Mouse (Mus musculus): ENCODE measurements around the gene Ubap2. TPM values are rescaled to one million over a fixed set of nuclear protein-coding genes. Genes with fewer than 3 reads are reported as not detected.
A peak's percentile ranks its signal among the peaks of the same experiment; 100 is the strongest.

Ubap2 gene
- polyA plus RNA-seq, 1 experiment from 2014 or later, result 57.0 TPM

GRCm38 (mm10) chr4:41274377-41274979 lies 466 bp downstream of the Ubap2 start:
- WGBS, result 1% methylated on average over 16 of the region's 18 CpGs
- peak overlapping the region; percentile 95 for H3K27ac ChIP-seq (ENCODE audit: low read length)
- ATAC-seq (ENCODE audit: low read depth), result peak; percentile 66

GRCm38 (mm10) chr4:41268133-41268532 lies 6.8 kb downstream of the Ubap2 start:
- Histone ChIP-seq H3K9me3 (ENCODE audit: control insufficient read depth, low read length) (no peaks in the 10 kb centered on the region), H3K36me3 (ENCODE audit: control insufficient read depth, insufficient read depth, low read length) (peaks cover 6% of the 10 kb centered on the region), H3K4me1 (replicated peaks; ENCODE audit: control insufficient read depth, insufficient read depth, low read length) (peaks cover 9% of the 10 kb centered on the region), H3K9ac (ENCODE audit: low read length) (no peak overlapping the region), H3K4me3 (ENCODE audit: low read length) (no peak overlapping the region), H3K4me2 (ENCODE audit: low read depth, low read length) (no peak overlapping the region), H3K27ac (ENCODE audit: low read length) (no peak overlapping the region), H3K27me3 (ENCODE audit: control insufficient read depth, insufficient read depth, low read depth, low read length) (no peaks in the 10 kb centered on the region)
- ATAC-seq (ENCODE audit: low read depth), result no peak

More at GRCm38 (mm10) chr4:41274377-41274979, 466 bp downstream of the Ubap2 start:
- Histone ChIP-seq H3K4me1 (replicated peaks; ENCODE audit: control insufficient read depth, insufficient read depth, low read length) (peaks cover 19% of the 10 kb centered on the region), H3K9ac (ENCODE audit: low read length) (peak overlapping the region; percentile 92), H3K4me3 (ENCODE audit: low read length) (peak overlapping the region; percentile 75), H3K36me3 (ENCODE audit: control insufficient read depth, insufficient read depth, low read length) (peaks cover 3% of the 10 kb centered on the region), H3K4me2 (ENCODE audit: low read depth, low read length) (peak overlapping the region; percentile 89), H3K27me3 (ENCODE audit: control insufficient read depth, insufficient read depth, low read depth, low read length) (no peaks in the 10 kb centered on the region), H3K9me3 (ENCODE audit: control insufficient read depth, low read length) (no peaks in the 10 kb centered on the region)

DNA sequence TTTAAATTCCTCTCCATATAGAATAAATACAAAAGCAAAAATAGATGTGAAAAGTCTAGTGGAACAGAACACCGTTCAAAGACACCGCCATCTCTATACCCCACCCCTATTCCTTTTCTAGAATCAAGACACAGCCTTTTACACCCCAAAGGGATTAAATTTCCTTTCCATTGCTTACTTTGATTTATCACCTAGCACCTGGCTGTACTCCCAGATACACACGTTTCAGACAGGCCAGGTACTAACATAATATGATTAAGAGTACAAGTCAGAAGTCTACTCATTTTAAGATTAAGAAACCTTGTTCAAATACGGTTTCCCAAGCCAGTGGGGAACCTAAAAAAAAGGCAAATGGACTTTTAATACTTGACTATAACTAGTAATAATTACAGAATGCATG lies 8.6 kb downstream of the Ubap2 start:
- Histone ChIP-seq H3K9me3 (ENCODE audit: control insufficient read depth, low read length) (no peaks in the 10 kb centered on the region), H3K4me1 (replicated peaks; ENCODE audit: control insufficient read depth, insufficient read depth, low read length) (no peaks in the 10 kb centered on the region), H3K36me3 (ENCODE audit: control insufficient read depth, insufficient read depth, low read length) (peaks cover 6% of the 10 kb centered on the region), H3K4me3 (ENCODE audit: low read length) (no peak overlapping the region), H3K27me3 (ENCODE audit: control insufficient read depth, insufficient read depth, low read depth, low read length) (no peaks in the 10 kb centered on the region), H3K4me2 (ENCODE audit: low read depth, low read length) (no peak overlapping the region), H3K27ac (ENCODE audit: low read length) (no peak overlapping the region), H3K9ac (ENCODE audit: low read length) (no peak overlapping the region)
- WGBS, result 64% methylated on average over 4 of the region's 4 CpGs
- no peak for ATAC-seq (ENCODE audit: low read depth)

DNA sequence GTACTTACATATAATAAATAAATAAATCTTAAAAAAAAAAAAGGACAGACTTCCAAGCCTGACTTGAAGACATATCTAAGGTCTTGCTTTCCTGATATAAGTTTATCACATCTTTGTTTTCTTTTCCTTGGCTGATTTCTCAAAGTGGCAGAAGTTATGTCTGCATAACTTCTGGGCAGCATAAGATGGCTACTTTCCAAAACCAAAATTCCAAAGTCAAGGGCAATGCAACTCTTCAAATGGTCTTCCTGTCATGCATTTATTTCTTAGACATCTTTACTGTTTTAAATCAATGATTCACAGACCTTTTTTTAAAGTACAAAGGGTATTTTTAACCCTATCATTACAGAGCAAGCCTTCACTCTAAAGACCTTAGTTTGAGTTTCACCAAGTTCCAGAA lies 14.3 kb downstream of the Ubap2 start:
- Histone ChIP-seq H3K9ac (ENCODE audit: low read length) (no peak overlapping the region), H3K27me3 (ENCODE audit: control insufficient read depth, insufficient read depth, low read depth, low read length) (no peaks in the 10 kb centered on the region), H3K27ac (ENCODE audit: low read length) (no peak overlapping the region), H3K4me2 (ENCODE audit: low read depth, low read length) (no peak overlapping the region), H3K4me1 (replicated peaks; ENCODE audit: control insufficient read depth, insufficient read depth, low read length) (0 out of 2 replicates have a peak, but pooled peaks cover 2% of the 10 kb centered on the region), H3K9me3 (ENCODE audit: control insufficient read depth, low read length) (no peaks in the 10 kb centered on the region), H3K4me3 (ENCODE audit: low read length) (no peak overlapping the region), H3K36me3 (ENCODE audit: control insufficient read depth, insufficient read depth, low read length) (peaks cover 2% of the 10 kb centered on the region; the same call in 1 of the 2 replicates)
- ATAC-seq (ENCODE audit: low read depth), result no peak

GRCm38 (mm10) chr4:41259019-41259418 lies 15.9 kb downstream of the Ubap2 start:
- Histone ChIP-seq H3K4me2 (ENCODE audit: low read depth, low read length) (no peak overlapping the region), H3K4me1 (replicated peaks; ENCODE audit: control insufficient read depth, insufficient read depth, low read length) (0 out of 2 replicates have a peak, but pooled peaks cover 3% of the 10 kb centered on the region), H3K27me3 (ENCODE audit: control insufficient read depth, insufficient read depth, low read depth, low read length) (no peaks in the 10 kb centered on the region), H3K4me3 (ENCODE audit: low read length) (no peak overlapping the region), H3K9me3 (ENCODE audit: control insufficient read depth, low read length) (no peaks in the 10 kb centered on the region), H3K9ac (ENCODE audit: low read length) (no peak overlapping the region), H3K27ac (ENCODE audit: low read length) (no peak overlapping the region), H3K36me3 (ENCODE audit: control insufficient read depth, insufficient read depth, low read length) (no peaks in the 10 kb centered on the region; the same call in 1 of the 2 replicates)
- ATAC-seq (ENCODE audit: low read depth), result no peak
- 85% methylated on average over 4 of the region's 4 CpGs for WGBS

DNA sequence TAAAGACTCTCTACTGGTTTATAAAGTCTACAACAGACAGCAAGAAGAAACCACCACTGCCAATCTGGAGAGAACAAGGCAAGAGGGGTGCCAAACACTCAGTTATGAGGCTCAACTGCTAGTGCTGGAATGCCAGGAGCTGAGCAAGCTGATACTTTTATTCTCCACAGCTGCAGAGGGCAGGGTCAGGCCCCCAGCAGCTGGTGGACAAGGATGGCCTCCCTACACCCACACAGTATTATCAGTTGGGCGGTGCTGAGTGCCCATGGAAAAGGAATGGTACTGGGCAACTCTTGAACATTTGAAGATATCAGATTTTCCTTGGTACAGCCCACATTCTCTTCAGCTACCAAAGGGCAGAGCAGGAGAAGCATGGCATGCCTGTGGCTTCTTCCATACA lies 17.2 kb downstream of the Ubap2 start:
- WGBS, result 42% methylated on average over 1 of the region's 1 CpGs
- H3K4me3 ChIP-seq (ENCODE audit: low read length), result no peak overlapping the region
- H3K4me1 ChIP-seq (replicated peaks; ENCODE audit: control insufficient read depth, insufficient read depth, low read length), result 0 out of 2 replicates have a peak, but pooled peaks cover 3% of the 10 kb centered on the region
- no peak overlapping the region for H3K27ac ChIP-seq (ENCODE audit: low read length)
- H3K9ac ChIP-seq (ENCODE audit: low read length), result no peak overlapping the region
- H3K36me3 ChIP-seq (ENCODE audit: control insufficient read depth, insufficient read depth, low read length), result no peaks in the 10 kb centered on the region; the same call in 1 of the 2 replicates
- no peak for ATAC-seq (ENCODE audit: low read depth)
- no peaks in the 10 kb centered on the region for H3K9me3 ChIP-seq (ENCODE audit: control insufficient read depth, low read length)
- H3K27me3 ChIP-seq (ENCODE audit: control insufficient read depth, insufficient read depth, low read depth, low read length), result no peaks in the 10 kb centered on the region
- no peak overlapping the region for H3K4me2 ChIP-seq (ENCODE audit: low read depth, low read length)

GRCm38 (mm10) chr4:41255564-41256210 lies 19.3 kb downstream of the Ubap2 start:
- ATAC-seq (ENCODE audit: low read depth), result no peak
- Histone ChIP-seq H3K9me3 (ENCODE audit: control insufficient read depth, low read length) (no peaks in the 10 kb centered on the region), H3K27ac (ENCODE audit: low read length) (peak overlapping the region; percentile 48; the same call in 1 of the 2 replicates), H3K4me2 (ENCODE audit: low read depth, low read length) (no peak overlapping the region), H3K4me1 (replicated peaks; ENCODE audit: control insufficient read depth, insufficient read depth, low read length) (0 out of 2 replicates have a peak, but pooled peaks cover 3% of the 10 kb centered on the region), H3K27me3 (ENCODE audit: control insufficient read depth, insufficient read depth, low read depth, low read length) (no peaks in the 10 kb centered on the region), H3K4me3 (ENCODE audit: low read length) (no peak overlapping the region), H3K36me3 (ENCODE audit: control insufficient read depth, insufficient read depth, low read length) (0 out of 2 replicates have a peak, but pooled peaks cover 2% of the 10 kb centered on the region), H3K9ac (ENCODE audit: low read length) (no peak overlapping the region)
- 80% methylated on average over 12 of the region's 12 CpGs for WGBS

- WGBS, result 90% methylated on average over 2 of the region's 2 CpGs
- H3K9me3 ChIP-seq (ENCODE audit: control insufficient read depth, low read length), result no peaks in the 10 kb centered on the region
- ATAC-seq (ENCODE audit: low read depth), result no peak
- H3K4me3 ChIP-seq (ENCODE audit: low read length), result no peak overlapping the region
- H3K27me3 ChIP-seq (ENCODE audit: control insufficient read depth, insufficient read depth, low read depth, low read length), result no peaks in the 10 kb centered on the region
- no peak overlapping the region for H3K9ac ChIP-seq (ENCODE audit: low read length)
- no peak overlapping the region for H3K4me2 ChIP-seq (ENCODE audit: low read depth, low read length)
- H3K27ac ChIP-seq (ENCODE audit: low read length), result no peak overlapping the region
- H3K36me3 ChIP-seq (ENCODE audit: control insufficient read depth, insufficient read depth, low read length), result peaks cover 6% of the 10 kb centered on the region; the same call in 1 of the 2 replicates
- H3K4me1 ChIP-seq (replicated peaks; ENCODE audit: control insufficient read depth, insufficient read depth, low read length), result 0 out of 2 replicates have a peak, but pooled peaks cover 3% of the 10 kb centered on the region
Observed at GRCm38 (mm10) chr4:41253756-41254155, 21.2 kb downstream of the Ubap2 start.

- Histone ChIP-seq H3K9ac (ENCODE audit: low read length) (no peak overlapping the region), H3K27me3 (ENCODE audit: control insufficient read depth, insufficient read depth, low read depth, low read length) (no peaks in the 10 kb centered on the region), H3K36me3 (ENCODE audit: control insufficient read depth, insufficient read depth, low read length) (peaks cover 17% of the 10 kb centered on the region), H3K27ac (ENCODE audit: low read length) (no peak overlapping the region), H3K4me1 (replicated peaks; ENCODE audit: control insufficient read depth, insufficient read depth, low read length) (no peaks in the 10 kb centered on the region), H3K4me3 (ENCODE audit: low read length) (no peak overlapping the region), H3K9me3 (ENCODE audit: control insufficient read depth, low read length) (no peaks in the 10 kb centered on the region), H3K4me2 (ENCODE audit: low read depth, low read length) (no peak overlapping the region)
- no peak for ATAC-seq (ENCODE audit: low read depth)
- 92% methylated on average over 2 of the region's 2 CpGs for WGBS
Observed at GRCm38 (mm10) chr4:41245408-41245807, 29.5 kb downstream of the Ubap2 start.
